Mouse (Mus musculus): ENCODE data around the gene Gm12117. TPM values are rescaled to one million over a fixed set of nuclear protein-coding genes. Genes with fewer than 3 reads are reported as not detected.

Gene Gm12117
- not detected in 2 replicates for polyA plus RNA-seq (2012; rRNA removed)

- Histone ChIP-seq H3K4me3 (replicated peaks; ENCODE audit: extremely low read depth, low read depth, low read length) (no peak within 1 kb of the TSS), H3K4me1 (ENCODE audit: control insufficient read depth, insufficient read depth, low read length) (no peaks in the 10 kb centered on the region)
- TF ChIP-seq POLR2A (IDR thresholded peaks at IDR 0.05; ENCODE audit: borderline replicate concordance, extremely low read depth, low read depth, low read length), result no peak
- no peak for TF ChIP-seq CTCF (IDR thresholded peaks at IDR 0.05; ENCODE audit: insufficient read depth, low read length)
- DNase-seq, result no peak
- WGBS, result 96% methylated on average over 3 of the region's 3 CpGs
These were observed at the start of gene Gm12117 for GRCm38 (mm10) chr11:33276637-33277036. Gene Gm12117 (minus strand): TSS chr11:33276737.

- 81% methylated on average over 7 of the region's 7 CpGs for WGBS
- no peak for DNase-seq
- Histone ChIP-seq H3K4me3 (replicated peaks; ENCODE audit: extremely low read depth, low read depth, low read length) (no peak overlapping the region), H3K4me1 (ENCODE audit: control insufficient read depth, insufficient read depth, low read length) (no peaks in the 10 kb centered on the region)
- TF ChIP-seq CTCF (IDR thresholded peaks at IDR 0.05; ENCODE audit: insufficient read depth, low read length) (no peak), POLR2A (IDR thresholded peaks at IDR 0.05; ENCODE audit: borderline replicate concordance, extremely low read depth, low read depth, low read length) (no peak)
These were observed 42.6 kb upstream of the Gm12117 start for GRCm38 (mm10) chr11:33319006-33319611.

- Histone ChIP-seq H3K4me3 (replicated peaks; ENCODE audit: extremely low read depth, low read depth, low read length) (no peak overlapping the region), H3K4me1 (ENCODE audit: control insufficient read depth, insufficient read depth, low read length) (no peaks in the 10 kb centered on the region)
- DNase-seq, result no peak
- TF ChIP-seq POLR2A (IDR thresholded peaks at IDR 0.05; ENCODE audit: borderline replicate concordance, extremely low read depth, low read depth, low read length) (no peak), CTCF (IDR thresholded peaks at IDR 0.05; ENCODE audit: insufficient read depth, low read length) (no peak)
- WGBS, result 61% methylated on average over 4 of the region's 4 CpGs
These were observed 33.0 kb upstream of the Gm12117 start for GRCm38 (mm10) chr11:33309566-33309965.

DNA sequence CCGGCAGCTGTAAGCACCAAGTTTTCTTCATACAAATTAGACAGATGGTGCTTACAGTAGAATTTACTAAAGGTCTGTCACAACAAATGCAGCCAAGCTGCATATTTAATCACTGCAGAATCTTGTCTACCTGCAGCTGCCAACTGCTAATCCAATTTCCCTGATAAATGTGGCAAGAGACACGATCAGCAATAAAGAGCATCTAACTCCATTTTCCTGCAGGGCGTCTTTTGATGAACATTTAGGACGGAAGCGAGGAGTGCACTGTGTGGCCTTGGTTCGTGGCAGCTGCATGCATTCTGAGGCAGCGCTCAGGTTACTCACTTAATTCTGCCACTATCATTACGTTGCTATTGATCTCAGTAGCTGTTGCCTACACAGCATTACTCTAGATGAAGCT lies 24.3 kb upstream of the Gm12117 start:
- Histone ChIP-seq H3K4me1 (ENCODE audit: control insufficient read depth, insufficient read depth, low read length) (no peaks in the 10 kb centered on the region), H3K4me3 (replicated peaks; ENCODE audit: extremely low read depth, low read depth, low read length) (no peak overlapping the region)
- TF ChIP-seq CTCF (IDR thresholded peaks at IDR 0.05; ENCODE audit: insufficient read depth, low read length) (no peak), POLR2A (IDR thresholded peaks at IDR 0.05; ENCODE audit: borderline replicate concordance, extremely low read depth, low read depth, low read length) (no peak)
- 82% methylated on average over 8 of the region's 8 CpGs for WGBS
- DNase-seq, result no peak

GRCm38 (mm10) chr11:33299371-33299770 lies 22.8 kb upstream of the Gm12117 start:
- WGBS, result 65% methylated on average over 11 of the region's 11 CpGs
- no peaks in the 10 kb centered on the region; the same call in 1 of the 2 replicates for H3K4me1 ChIP-seq (ENCODE audit: control insufficient read depth, insufficient read depth, low read length)
- no peak overlapping the region for H3K4me3 ChIP-seq (replicated peaks; ENCODE audit: extremely low read depth, low read depth, low read length)
- no peak for DNase-seq
- no peak for TF ChIP-seq CTCF (IDR thresholded peaks at IDR 0.05; ENCODE audit: insufficient read depth, low read length)
- no peak for TF ChIP-seq POLR2A (IDR thresholded peaks at IDR 0.05; ENCODE audit: borderline replicate concordance, extremely low read depth, low read depth, low read length)

DNA sequence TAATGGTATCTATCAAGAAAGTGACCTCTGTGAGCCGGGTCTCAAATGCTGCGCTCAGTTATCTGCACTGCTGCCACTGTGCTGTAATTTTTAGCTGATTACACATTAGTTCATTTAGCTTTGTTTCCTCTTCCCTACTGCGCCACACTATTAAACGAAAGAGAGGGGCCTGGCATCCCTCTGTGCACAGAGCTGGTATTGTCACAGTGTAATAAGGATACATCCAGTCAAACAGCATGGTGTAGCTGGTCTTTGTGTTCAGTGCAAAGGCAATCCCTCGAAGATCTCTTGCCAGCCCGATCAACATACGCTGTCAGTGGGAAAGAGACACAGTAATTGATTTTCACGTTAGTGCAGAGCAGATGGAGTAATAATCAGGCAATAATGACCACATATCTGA lies 20.6 kb upstream of the Gm12117 start:
- Histone ChIP-seq H3K4me1 (ENCODE audit: control insufficient read depth, insufficient read depth, low read length) (no peaks in the 10 kb centered on the region; the same call in 1 of the 2 replicates), H3K4me3 (replicated peaks; ENCODE audit: extremely low read depth, low read depth, low read length) (no peak overlapping the region)
- TF ChIP-seq CTCF (IDR thresholded peaks at IDR 0.05; ENCODE audit: insufficient read depth, low read length) (no peak), POLR2A (IDR thresholded peaks at IDR 0.05; ENCODE audit: borderline replicate concordance, extremely low read depth, low read depth, low read length) (no peak)
- DNase-seq, result no peak
- 82% methylated on average over 8 of the region's 8 CpGs for WGBS

DNA sequence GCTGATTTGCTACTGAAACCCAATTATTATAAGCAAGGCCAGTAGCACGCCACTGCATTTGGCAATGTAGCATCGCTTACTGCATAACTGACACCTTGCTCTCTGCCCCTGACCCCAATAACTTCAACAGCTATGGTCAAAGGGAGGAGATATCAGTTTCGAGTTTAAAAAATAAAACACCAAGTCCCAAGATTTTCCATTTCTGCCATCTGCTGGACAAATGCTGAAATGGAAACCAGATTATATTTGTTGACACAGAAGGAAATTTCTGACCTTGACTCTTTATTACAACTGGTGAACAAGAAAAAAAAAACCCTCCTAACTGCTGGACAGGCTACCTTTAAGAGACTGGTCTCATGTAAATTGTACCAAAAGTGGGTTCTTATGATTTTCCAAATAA lies 18.9 kb upstream of the Gm12117 start:
- Histone ChIP-seq H3K4me1 (ENCODE audit: control insufficient read depth, insufficient read depth, low read length) (no peaks in the 10 kb centered on the region; the same call in 1 of the 2 replicates), H3K4me3 (replicated peaks; ENCODE audit: extremely low read depth, low read depth, low read length) (no peak overlapping the region)
- DNase-seq, result no peak
- WGBS, result 28% methylated on average over 3 of the region's 3 CpGs
- TF ChIP-seq CTCF (IDR thresholded peaks at IDR 0.05; ENCODE audit: insufficient read depth, low read length) (0 out of 2 replicates have a peak, but pooled peaks have one; percentile 0), POLR2A (IDR thresholded peaks at IDR 0.05; ENCODE audit: borderline replicate concordance, extremely low read depth, low read depth, low read length) (no peak)

DNA sequence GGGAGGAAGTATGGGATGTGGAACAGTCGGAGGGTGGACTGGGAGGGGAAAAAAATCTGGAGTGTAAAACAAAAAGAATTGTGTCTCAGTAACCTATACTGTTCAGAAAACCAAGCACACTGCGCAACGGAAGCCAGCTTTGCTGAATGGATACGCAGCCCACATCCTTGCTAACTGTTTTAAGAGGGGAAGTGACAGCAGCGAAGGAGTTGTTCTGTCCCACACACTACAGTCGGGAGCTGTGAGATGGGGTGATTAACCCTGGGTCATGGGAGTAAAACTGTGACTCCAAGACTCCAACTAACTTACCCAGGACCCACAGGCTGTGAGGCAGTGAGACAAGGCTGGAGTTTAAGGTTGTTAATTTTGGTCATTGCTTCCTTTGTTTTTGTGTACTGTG lies 17.5 kb upstream of the Gm12117 start:
- no peak for DNase-seq
- Histone ChIP-seq H3K4me1 (ENCODE audit: control insufficient read depth, insufficient read depth, low read length) (no peaks in the 10 kb centered on the region; the same call in 1 of the 2 replicates), H3K4me3 (replicated peaks; ENCODE audit: extremely low read depth, low read depth, low read length) (no peak overlapping the region)
- 39% methylated on average over 6 of the region's 6 CpGs for WGBS
- TF ChIP-seq CTCF (IDR thresholded peaks at IDR 0.05; ENCODE audit: insufficient read depth, low read length) (no peak), POLR2A (IDR thresholded peaks at IDR 0.05; ENCODE audit: borderline replicate concordance, extremely low read depth, low read depth, low read length) (no peak)

DNA sequence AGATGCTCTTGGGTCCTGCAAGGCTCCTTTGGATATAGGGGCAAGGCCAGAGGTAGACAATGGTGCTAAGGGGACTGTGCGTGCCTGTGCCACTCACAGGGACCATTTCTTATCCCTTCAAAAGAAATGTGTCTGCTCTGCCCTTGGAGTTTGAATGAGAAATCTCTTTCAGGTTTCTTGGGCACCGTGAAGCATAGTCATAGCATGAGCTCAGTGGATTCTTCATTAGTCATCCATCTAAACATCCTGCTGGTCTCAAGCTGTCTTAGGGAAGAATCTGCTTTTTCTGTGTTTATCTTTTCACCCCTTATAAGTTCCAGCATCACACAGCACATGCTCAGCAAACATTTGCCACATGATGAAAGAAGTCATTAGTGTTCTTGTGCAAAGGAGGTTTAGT lies 2.0 kb upstream of the Gm12117 start:
- DNase-seq, result no peak
- no peaks in the 10 kb centered on the region for H3K4me1 ChIP-seq (ENCODE audit: control insufficient read depth, insufficient read depth, low read length)
- H3K4me3 ChIP-seq (replicated peaks; ENCODE audit: extremely low read depth, low read depth, low read length), result no peak overlapping the region
- 74% methylated on average over 2 of the region's 2 CpGs for WGBS
- TF ChIP-seq CTCF (IDR thresholded peaks at IDR 0.05; ENCODE audit: insufficient read depth, low read length), result no peak
- no peak for TF ChIP-seq POLR2A (IDR thresholded peaks at IDR 0.05; ENCODE audit: borderline replicate concordance, extremely low read depth, low read depth, low read length)

GRCm38 (mm10) chr11:33274816-33275215 lies 1.7 kb downstream of the Gm12117 start:
- WGBS, result 68% methylated on average over 3 of the region's 3 CpGs
- no peak for DNase-seq
- Histone ChIP-seq H3K4me3 (replicated peaks; ENCODE audit: extremely low read depth, low read depth, low read length) (no peak overlapping the region), H3K4me1 (ENCODE audit: control insufficient read depth, insufficient read depth, low read length) (no peaks in the 10 kb centered on the region)
- TF ChIP-seq POLR2A (IDR thresholded peaks at IDR 0.05; ENCODE audit: borderline replicate concordance, extremely low read depth, low read depth, low read length) (no peak), CTCF (IDR thresholded peaks at IDR 0.05; ENCODE audit: insufficient read depth, low read length) (no peak)
